Mouse (Mus musculus) heart, adult 2 months (tissue): ENCODE measurements at regions not wholly inside any gene's neighbourhood (a gene's known extent, or its start where the extent isn't known, plus 50 kb on each side); places are given as distances from the start of the nearest gene placed in this dataset.

ENCODE experiments used
- CTCF ChIP-seq: fragments of 200-600 bp; IDR thresholded peaks from 2 replicates; pipeline ENCODE4 v1.8.1; 2022; ENCODE audit warnings: antibody characterized with exemption, mild to moderate bottlenecking, moderate library complexity
- EP300 ChIP-seq: fragments of 200-500 bp; IDR thresholded peaks from 2 replicates; pipeline ENCODE4 v1.6.1; 2011; ENCODE audit warnings: low read depth, low read length, control low read depth; ENCODE audit not compliant: insufficient read depth
- POLR2A ChIP-seq: fragments of 200-500 bp; IDR thresholded peaks from 2 replicates; pipeline ENCODE4 v1.6.1; 2011; ENCODE audit warnings: mild to moderate bottlenecking, low read depth, low read length, control low read depth; ENCODE audit not compliant: insufficient read depth

DNA sequence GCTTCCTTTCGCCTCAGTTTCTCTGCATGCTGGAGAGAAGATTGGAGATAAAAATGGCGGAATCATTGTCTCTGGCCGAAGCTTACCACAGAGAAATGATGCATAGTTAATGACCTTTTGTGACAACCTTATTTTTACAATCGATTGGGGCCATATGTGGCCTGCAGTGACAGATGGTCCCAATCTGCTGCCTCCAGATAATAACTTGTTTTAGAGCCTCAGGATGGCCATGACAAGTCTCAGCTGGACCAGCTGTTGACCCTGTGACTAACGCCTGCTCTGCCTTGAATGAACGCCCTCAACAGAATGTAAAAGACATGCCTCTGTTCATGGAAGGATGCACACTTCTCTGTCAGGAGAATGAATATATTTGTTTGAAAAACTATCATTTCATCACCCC is 163.6 kb downstream of the Phlda1 start:
- TF ChIP-seq POLR2A (no peak), CTCF (no peak), EP300 (0 out of 2 replicates have a peak, but pooled peaks have one; percentile 50)
